Mouse (Mus musculus) frontal cortex, adult (tissue): Measurements from ENCODE around the gene Ano6.

ENCODE experiments used
- ATAC-seq: cut with Nextera tagmentation; 2 replicates; pipeline ENCODE4 v1.9.2; 2017; ENCODE audit warnings: mild to moderate bottlenecking, moderate library complexity, mixed read lengths; ENCODE audit not compliant: low TSS enrichment

Ano6 gene

DNA sequence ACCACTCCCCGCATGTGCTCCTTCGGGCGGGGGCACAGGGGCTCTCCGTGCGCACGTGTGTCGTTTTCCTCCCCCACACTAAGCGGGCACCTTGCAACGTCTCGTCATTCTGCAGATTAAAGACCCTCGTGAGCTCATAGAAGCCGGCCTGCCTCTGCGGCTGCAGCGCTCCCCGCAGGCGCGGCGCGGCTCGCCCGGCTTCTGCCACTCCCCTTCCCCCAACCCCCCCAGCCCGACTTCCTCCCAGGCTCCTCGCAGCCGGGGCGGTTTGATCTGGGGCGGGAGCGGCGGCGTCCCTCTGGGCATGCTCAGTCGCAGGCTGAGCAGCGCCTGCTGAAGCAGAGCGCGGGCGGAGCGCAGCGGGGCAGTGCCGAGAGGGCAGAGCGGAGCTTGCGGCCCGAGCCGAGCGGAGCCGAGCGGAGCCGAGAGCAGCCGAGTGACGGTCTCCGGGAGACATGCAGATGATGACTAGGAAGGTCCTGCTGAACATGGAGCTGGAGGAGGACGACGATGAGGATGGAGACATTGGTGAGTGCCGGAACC is at the start of gene Ano6:
Gene Ano6, plus strand, starts transcription at position 315 of the 543 bp plus-strand sequence.
- peak; percentile 95 for ATAC-seq

DNA sequence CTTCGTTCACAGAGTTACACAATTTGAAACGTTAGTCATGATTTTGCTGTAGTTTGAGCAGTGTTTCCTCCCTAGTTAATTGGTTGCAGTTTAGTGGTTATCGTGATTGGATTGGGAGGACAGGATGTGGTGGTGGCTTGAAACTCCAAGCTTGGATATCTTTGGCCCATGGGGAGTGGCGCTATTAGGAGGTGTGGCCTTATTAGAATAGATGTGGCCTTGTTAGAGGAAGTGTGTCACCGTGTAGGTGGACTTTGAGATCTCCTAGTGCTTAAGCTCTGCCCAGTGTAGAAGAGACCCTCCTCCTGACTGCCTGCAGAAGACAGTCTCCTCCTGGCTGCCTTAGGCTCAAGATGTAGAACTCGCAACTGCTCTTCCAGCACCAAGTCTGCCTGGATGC is 47.7 kb upstream of the Ano6 start:
- no peak for ATAC-seq

DNA sequence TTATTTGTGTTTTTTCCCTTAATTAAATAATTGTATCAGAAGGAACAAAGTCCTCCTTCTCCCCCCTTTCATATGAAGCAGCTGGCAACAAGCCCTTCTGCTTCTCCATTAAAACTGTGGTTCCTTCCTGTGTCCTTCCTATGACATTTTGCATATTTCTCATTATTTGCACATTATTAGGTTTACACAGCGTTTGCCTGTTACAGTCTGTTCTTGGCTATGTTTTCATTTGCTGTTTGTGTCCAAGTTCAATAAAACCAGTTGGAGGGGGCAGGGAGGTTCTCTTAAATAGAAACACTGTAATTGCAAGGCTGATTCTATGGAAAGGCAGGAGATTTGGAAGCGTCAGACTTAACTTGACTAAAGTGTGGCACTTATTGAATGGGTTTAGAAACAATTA is 46.8 kb upstream of the Ano6 start:
- no peak for ATAC-seq

DNA sequence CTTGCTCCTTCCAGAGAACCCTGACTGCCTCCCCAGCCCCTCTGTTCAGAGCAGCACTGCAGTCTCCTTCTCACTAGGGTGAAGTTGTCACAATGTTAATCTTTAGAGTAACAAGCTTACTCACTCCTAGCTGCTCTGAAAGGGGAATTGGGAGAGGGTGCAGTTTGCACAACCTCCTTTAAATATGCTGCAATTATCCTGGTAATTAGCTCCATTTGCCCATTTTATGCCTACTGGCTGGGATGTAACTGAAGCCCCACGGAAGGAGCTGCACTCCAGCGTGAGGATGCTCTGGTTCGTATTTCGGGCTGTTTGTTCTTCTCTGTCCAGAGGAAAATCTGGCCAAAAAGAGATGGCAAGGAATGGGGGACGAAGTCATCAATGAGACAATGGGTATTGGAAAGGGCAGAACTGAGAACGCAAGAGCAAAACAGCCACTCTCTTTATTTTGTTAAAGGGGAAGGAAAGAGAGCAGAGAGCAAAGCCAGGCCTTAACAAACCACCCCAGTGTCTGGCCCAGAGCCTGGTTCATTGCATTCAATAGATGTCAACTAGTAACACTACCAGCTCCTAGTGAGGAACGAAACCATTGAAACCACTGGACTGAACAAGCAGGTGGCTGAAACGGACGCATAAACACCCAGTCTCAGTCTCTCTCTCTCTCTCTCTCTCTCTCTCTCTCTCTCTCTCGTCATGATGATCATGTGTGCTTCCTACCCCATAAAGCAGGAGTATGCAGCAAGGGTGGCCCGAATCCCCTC is 45.1 kb upstream of the Ano6 start:
- no peak for ATAC-seq

DNA sequence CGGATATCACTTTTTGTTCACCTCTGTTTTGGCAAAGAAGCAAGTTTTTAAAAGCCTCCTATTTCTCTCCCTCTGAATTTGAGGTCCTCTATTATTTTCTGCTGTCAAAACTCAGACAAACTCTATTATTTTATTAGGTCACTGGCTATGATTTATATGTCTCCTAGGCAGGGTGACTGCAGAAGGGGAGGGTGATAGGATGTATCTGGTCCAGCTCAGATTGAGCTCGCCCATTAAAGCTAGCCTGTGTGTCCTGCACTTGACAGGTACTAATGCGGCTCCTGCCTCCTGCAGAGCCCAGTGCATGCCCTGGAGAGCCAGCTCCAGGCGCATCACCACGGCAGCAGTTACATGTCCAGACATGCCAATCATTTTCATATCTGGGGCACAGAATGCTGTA is 44.1 kb upstream of the Ano6 start:
- ATAC-seq, result no peak

DNA sequence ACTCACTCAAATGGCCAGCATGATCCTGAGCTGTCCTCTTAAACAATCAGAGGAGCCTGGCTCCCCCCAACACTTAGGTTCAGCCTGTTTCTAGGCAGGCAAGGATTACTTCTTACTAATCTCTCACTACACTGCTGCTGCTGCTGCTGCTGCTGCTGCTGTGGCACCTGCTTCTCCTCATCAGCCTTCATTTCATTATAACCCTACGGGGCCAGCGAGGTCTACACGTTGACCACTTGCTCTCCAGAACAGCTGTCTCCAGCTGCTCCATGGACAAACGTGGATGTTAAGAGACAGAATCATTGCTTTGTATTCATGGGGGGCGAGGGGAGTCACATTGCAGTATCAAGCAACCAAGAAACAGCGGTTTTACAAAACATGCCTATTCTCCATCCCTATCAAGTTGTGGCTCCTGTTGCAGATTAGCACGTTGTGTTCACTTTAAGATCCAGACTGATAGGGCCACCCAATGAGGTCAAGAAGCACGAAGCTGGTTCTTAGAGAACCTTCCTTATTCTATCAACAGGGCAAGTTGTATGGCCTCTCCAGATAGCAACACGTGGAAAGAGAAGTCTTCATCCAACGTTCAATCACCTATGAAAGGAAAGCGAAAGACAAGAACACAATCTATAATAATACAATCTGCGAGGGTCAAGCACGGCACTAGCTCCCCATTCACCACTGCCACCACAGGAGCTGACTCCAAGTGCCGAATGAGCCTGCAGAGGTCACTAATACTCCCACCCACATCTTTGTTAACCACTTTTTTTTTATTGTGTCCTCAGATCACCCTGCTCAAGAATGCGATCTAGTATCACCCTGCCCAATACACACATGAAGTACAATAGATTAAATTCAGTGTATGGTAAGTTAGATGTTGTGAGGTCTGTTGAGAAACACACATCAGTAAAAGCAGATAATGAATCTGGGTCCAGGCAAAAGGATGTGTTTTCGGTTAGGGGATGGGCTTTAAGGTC is 43.4 kb upstream of the Ano6 start:
- ATAC-seq, result no peak

DNA sequence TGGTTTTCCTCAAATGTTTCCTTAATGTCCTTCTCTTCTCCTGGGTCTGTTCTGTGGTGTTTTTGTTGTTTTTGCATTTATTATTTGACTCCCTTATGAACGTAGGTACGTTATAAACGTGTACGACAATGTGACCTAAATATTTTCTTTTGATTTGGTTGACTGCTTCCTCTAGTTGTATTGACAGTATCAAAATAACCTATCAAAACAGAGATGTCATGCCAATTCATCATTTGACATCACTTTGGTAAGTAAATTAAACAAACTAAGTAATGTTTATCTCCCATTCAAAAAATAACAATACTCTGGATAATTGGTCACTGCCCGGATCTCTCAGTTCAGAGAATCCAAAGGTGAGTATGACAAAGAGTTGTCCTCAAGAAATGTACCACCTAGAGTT is 41.4 kb upstream of the Ano6 start:
- no peak for ATAC-seq

DNA sequence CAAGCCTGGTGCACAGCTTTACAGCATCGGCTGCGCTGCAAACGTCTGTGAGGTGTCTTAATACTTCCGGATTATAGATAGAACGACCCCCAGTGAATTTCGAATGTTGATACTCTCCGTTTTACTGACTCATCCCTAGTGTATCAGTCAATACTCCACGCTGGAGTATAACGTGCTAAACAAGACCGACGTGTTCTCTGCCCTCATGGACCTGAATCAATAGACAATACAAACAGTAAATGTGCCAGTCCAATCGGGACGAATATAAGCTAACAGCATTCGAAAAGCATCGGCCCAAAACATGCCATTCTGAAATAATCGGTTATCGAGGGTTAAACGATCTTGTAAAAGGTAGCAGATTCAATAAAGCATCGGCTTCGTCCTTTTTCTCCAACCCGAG is 40.6 kb upstream of the Ano6 start:
- ATAC-seq, result no peak

DNA sequence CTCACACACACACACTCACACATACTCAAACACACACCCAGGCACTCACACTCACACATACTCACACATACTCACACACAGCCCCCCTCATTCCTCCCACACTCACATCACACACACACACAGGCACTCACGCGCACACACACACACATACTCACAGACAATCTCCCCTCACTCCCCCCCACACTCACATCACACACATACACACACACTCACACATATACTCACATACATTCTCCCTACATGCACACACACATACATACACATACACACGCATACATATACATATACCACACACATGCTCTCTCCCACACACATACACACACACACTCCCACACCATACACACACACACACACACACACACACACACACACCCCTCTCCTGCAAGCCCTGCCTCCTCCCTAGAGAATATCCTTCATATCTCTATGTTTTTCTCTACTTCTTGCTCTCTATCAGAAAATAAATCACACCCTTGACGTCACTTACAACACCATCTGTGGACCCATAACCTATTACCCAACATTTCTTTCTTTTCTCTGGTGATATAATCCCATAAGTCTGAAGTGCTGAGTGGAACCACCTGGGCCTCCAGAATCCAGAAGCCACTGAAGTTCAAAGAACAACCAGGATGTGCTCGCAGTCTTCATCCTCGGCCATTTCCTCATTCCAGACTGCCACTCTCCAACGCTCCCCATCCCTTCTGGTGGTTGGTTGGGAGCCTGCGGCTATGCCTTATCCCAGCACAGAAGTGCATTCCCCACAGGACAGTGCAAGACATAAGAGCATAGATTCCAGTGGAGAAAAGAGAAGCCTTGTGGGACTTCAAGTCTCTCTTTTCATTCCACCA is 38.6 kb upstream of the Ano6 start:
- no peak for ATAC-seq

DNA sequence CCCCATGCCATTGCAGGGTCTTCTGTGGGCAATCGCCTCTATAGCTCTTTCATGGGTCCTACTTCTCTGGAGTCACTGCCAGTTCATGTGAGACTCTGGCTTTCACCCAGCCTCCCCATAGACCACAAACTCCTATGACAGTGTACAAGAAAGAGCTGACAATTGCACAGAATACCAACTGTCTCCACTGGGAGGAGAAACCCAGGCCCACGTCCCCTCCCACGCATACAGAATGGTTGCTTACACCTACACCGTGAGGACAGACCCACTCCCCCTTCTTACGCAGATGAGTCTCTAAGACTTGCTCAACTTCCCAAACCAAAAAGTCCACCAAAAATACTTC is 38.0 kb upstream of the Ano6 start:
- ATAC-seq, result 0 out of 2 replicates have a peak, but pooled peaks have one; percentile 27

DNA sequence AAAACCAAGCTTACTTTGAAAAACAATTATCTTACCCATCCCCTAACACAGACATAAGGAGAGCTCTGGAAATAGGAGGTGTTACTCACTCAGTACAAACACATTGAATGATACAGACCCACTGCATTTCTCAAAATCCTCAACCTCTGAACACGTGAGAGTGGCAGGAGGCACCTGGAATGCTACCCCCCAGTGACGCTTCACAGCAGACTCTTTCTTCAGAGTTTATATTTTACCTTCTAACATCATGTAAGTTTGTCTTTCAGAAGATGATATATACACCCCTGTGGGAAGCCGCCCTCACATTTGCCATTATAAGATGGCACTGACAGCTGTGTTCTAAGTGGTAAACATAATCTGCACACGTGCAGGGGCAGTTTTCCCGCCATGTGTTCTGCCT is 37.6 kb upstream of the Ano6 start:
- no peak for ATAC-seq

DNA sequence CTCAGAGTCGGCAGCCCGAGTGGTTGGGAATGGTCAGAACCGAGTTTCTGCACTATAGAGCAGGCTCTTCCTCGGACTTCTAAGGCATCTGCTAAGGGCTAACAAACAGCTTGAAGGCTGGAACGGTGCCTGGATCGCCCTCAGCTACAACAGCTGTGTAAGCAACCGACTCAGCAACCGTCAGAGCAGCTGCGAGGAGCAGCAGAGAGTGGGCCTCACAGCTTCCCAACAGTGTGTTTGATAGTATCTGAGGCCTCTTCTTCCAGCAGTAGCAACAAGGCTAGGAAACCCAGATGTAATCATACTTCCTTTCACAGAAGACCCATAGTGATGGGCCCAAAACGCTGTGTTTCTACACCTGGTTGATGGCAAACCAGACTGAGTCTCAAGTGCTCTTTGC is 33.5 kb upstream of the Ano6 start:
- ATAC-seq, result peak; percentile 90

DNA sequence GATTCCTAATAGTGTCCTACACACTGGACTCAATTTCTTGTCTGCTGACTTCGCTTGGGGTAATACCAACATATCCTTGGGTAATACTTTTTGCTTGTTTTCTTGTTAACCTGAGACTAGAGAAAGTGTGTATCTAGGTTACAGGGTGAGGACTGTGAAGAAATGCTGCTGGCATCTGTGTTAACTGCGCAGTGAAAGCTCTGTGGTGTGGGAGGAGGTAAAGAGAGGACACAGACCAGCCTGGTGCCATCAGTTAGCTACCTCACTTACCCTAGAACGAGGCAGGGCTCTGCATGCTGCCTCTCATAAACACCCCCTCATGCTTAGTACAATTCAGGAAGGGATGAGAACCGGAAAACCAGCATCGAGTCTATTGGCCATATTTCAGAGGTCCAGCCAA is 32.6 kb upstream of the Ano6 start:
- ATAC-seq, result no peak

DNA sequence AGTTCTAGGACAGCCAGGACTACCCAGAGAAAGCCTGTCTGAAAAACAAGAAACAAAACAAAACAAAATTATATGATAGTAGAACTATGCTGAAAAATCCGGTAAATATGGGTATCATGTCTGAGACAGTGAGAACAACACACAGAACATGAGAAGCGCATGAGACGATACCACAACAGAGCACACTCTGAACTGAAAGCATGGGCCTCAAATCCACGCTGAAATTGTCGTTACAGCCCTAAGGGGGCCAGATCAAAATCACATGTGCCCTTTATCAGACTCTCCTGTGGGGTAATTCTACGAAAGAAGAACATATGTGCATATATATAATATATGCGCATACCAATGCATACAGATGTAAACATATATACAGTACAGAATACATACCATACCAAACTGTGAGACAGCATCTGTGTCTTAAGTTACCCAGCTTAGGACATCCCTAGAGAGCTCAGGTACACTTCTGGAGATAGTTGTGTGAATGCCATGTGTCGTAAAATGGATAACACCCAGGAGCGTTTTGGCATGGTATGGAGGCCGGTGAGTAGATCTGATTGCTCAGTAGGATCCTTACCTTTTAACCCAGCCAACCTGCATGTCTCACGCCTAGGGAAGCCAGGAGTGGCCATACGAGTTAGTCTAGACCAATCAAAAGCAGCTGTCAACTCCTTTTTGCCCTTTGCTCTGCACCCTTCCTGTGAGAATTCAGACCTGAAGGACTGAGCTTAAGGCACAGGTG is 31.8 kb upstream of the Ano6 start:
- ATAC-seq, result no peak

DNA sequence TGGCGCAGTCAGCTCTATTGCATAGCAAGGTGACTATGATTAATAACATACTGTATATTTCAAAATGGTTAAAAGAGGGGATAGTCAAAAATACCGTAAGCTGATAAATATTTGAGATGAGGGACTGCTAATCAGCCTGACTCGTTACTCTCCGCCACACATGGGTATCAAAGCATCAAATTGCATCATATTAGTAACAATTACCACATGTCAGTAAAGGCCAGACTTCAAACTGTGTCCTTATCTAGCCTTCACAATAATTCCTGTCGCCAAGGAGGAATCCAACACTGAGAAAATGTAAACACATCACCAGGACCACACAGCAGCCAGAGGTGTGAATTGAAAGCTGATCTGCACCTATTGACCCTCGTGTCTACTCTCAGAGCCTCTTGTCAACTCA is 30.8 kb upstream of the Ano6 start:
- ATAC-seq, result no peak

DNA sequence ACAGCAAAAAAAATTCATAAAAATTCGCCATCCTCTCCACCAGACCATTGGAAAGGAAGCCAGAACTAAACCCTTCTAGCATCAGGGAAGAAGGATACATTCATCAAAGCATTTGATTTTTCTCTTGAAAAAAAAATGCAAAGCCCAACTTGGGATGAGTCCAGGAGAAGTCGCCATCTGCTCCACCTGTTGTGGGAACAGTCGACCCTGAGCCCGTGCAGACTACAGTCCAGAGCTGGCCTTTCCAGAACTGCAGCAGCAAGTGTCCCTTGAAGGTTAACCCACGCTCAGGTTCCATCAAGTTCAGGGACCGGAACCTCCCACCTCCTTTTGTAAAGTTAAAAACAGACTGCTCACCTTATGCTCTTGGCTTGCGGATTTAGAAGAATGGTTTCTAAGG is 29.2 kb upstream of the Ano6 start:
- no peak for ATAC-seq

DNA sequence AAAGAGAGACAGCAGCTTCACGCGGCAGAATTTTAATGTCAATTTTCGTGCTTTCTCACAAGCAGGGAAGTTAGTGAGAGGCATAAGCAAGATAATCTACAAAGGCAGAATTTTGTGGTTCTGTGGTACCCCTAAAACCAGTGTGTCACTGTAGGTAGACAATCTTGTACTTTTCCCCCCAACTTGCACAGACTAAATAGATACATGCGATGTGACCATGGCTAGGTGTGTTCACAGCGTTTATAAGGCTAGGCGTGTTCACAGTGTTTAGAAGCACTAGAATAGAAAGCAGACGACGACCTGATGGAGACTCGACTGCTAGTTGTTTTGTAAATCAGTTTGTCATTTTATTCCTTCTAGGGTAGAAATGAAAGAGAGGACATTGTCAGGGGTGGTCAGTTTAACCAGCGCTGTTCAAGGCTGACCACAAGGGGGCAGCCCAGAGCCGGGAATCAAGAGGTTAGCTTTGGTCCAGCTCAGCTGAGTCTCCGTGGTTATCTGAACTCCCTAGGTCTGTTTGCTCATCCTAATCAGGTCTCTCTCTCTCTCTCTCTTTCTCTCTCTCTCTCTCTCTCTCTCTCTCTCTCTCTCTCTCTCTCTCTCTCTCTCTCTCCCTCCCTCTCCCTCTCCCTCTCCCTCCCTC is 27.9 kb upstream of the Ano6 start:
- peak; percentile 82 for ATAC-seq

DNA sequence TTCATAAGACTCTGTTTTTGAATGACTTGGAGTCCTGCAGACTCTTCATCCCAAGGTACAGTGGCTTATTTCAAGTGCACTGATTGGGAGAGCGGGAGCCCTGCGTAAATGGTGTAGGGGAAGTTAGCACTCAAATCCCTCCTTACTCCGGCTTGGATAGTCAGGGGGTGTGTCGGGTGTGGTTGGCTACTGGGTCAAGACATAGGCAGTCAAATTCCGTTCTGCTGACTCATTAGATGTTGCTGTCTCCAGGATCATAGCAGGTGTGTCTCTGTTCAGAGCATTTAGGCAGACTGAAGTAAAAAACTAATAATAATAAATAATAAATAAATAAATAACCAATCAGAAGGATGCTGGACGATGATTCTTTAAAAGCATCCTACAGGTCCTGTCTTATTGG is 27.2 kb upstream of the Ano6 start:
- ATAC-seq, result no peak

DNA sequence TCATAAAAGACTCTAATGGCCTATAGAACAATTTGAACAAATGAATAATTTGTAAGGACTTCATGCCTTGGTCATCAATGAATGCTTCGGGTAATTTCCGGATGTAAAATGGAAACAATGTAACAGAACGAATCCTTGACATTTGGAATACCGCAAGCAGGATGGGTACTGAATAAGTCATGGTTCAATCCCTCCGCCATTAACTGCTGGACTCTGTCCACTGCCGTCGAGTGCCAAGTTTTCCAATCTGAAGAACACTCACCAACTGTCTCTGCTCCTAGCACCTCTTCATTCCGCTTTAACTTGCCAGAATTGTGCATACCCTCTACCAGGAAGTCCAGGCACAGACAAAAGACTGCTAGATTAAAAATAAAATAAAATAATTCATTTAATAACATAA is 25.4 kb upstream of the Ano6 start:
- ATAC-seq, result no peak

DNA sequence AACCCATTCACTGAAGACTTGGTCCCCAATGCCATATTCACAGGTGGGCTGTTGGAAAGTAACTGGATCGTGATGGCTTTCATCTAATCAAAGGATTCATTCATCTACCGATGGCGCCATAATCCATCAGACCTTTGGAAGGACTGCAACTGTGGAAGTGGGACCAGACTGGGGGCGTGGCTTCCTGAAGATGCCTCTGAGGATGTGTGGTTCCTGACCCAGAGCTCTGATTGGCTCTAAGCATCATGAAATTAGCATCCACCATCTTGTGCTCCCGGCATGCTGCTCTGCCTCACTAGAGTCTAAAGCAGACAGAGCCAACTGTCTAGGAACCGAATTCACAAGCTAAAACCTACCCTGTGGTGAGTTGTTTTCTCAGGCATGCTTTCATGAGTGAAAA is 24.7 kb upstream of the Ano6 start:
- ATAC-seq, result no peak

DNA sequence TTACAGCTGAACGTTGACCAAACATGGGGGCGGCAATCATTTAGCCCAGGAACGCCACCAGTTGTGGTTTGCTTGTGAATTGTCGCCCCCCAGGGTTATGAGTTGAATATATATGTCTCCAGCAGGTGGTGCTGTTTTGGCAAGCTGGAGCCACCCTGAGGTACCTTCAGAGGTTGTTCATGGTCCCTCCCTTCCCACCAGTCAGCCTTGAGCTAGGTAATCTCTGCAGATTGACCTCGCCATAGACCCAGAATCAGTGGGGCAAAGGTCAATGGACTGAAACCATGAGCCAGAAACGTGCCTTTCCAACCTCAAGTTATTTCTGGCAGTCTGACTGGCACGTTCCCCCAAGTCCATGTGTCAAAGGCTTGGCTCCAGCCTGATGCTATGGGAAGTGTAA is 22.8 kb upstream of the Ano6 start:
- ATAC-seq, result no peak
